Mouse (Mus musculus) kidney, adult 11 months (tissue): Measurements from ENCODE around the gene Syne1.

Source experiments
- DNase-seq: peaks from one replicate; pipeline ENCODE4 v3.0.0; 2022

Gene Syne1

DNA sequence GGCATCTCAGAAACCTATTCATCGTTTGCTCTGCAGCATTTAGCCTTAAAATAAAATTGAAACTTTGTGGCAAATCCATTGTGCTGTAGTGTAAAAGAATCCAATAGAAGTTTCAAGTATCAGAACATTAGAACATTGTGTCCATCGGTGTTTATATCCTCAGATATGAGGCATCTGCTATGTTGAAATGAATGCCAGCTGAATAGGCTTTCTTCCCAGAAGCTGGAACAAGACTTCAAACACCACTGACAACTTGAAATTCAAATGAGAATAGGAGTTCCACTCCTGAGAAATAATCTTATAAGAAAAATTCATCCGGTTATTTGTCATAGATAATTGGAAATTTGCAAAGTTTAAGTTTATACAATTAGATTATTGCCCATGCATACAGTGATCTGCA lies 135.6 kb downstream of the Syne1 start:
- no peak for DNase-seq

DNA sequence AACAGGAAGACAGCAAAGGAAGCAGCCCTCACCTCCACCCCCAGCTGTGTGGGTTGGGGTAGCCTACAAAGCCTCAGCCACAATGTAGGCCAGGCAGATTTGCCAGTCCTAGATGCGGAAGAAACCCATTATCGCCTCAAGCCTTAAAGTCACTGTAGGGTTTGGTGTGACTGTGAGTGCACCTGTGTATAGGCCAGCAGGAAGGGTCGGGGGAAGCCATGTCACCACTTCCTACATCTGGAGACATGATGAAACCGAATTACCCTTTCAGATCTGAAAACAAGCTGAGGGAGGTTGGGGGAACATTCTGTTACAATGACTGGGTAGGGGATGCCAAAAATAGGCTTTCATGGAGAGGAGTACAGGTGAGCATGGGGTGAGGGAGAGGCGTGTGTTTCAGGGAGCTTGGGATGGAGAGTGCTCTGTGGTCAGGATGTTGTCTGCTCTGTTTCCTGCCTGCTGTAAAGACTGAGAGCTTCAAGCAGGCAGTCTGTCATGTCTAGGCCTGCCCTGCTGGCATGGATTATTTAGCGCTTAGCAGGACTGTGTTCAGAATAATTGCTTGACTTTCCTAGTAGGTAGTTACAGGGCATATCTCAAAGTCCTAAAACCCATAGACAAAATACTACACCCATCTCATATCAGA lies 167.0 kb downstream of the Syne1 start:
- no peak for DNase-seq

DNA sequence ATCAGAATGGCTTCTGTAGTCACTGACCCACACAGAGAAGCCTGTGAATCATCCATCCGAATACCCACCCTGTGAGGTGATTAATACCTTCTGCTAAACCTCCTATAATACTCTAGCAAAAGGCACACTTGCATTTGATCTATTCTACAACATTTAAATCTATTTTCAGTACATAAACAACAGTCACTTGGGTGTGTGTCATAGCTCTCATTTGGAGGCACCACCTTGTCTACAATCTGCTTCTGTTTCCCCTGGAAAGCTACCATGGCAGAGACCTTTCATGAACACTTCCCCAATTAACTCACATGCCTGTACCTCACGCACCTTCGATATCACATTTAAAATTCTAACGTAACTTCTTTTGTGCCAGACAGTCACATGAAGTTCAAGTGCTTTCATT lies 169.7 kb downstream of the Syne1 start:
- no peak for DNase-seq

GRCm38 (mm10) chr10:5378969-5379368 lies 172.3 kb downstream of the Syne1 start:
- DNase-seq, result no peak

DNA sequence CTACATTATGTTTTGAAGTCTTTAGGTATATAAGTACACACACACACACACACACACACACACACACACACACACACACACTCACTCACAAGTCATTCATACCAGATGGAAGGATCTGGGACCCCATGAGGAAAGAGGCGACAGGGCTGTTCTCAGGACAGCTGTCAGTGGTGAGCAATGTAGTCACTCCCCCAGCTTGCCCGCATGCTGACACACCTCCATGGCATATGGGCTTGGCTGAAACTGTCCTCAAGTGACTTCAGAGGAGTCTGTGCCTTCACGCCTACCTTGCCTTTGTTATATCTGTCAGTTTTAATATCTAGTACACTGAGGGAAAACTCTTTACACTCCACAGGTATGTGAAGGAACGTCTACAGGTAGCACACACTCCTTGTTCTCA lies 181.7 kb downstream of the Syne1 start:
- no peak for DNase-seq

GRCm38 (mm10) chr10:5368266-5368665 lies 183.0 kb downstream of the Syne1 start:
- DNase-seq, result no peak

- no peak for DNase-seq
Observed at GRCm38 (mm10) chr10:5367465-5368011, 183.7 kb downstream of the Syne1 start.

GRCm38 (mm10) chr10:5360560-5360959 lies 190.7 kb downstream of the Syne1 start:
- no peak for DNase-seq

GRCm38 (mm10) chr10:5356614-5357013 lies 194.7 kb downstream of the Syne1 start:
- DNase-seq, result no peak

DNA sequence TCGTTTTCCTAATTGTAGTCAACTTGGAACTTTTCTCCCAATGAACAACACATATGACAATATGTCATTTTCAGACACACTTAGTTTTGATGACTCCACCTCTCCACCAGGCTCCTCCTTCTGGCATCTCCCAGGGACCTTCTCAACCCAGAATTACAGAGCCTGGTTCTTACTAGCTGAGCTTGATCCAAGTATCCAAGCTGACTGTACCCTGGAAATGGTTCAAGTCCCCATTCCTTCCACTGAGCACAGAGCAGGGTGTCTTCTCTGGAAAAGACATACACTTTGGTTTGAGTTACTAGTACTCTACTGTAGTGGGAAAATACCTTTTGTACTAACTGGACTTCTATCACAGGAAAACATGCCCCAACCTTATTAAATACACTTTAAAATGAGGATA lies 197.9 kb downstream of the Syne1 start:
- DNase-seq, result no peak

GRCm38 (mm10) chr10:5346911-5347310 lies 204.4 kb downstream of the Syne1 start:
- no peak for DNase-seq

- no peak for DNase-seq
Observed at GRCm38 (mm10) chr10:5343211-5343610, 208.1 kb downstream of the Syne1 start.

GRCm38 (mm10) chr10:5336394-5336793 lies 214.9 kb downstream of the Syne1 start:
- DNase-seq, result no peak

GRCm38 (mm10) chr10:5332801-5333200 lies 218.5 kb downstream of the Syne1 start:
- DNase-seq, result no peak

- DNase-seq, result no peak
Observed at GRCm38 (mm10) chr10:5326716-5327115, 224.6 kb downstream of the Syne1 start.

- DNase-seq, result no peak
Observed at GRCm38 (mm10) chr10:5323741-5324395, 227.4 kb downstream of the Syne1 start.

DNA sequence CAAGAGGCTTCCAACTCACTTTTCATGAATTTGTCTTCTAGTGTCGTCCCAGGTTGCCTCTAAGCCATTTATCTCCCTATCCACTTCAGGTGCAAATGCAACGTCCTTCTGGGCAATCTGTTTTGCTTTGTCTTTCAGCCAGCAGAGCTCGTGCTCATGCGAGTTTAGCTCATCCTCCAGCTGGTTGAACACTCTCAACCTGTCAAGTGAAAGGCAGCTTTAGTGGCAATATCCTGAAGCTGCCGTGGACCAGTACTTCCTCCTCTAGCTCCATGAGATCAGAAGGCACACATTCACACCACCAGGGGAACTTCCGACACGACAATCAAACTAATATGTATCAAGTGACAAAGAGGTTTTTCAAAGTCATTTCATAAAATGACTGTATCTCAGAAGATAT lies 228.7 kb downstream of the Syne1 start:
- DNase-seq, result no peak

DNA sequence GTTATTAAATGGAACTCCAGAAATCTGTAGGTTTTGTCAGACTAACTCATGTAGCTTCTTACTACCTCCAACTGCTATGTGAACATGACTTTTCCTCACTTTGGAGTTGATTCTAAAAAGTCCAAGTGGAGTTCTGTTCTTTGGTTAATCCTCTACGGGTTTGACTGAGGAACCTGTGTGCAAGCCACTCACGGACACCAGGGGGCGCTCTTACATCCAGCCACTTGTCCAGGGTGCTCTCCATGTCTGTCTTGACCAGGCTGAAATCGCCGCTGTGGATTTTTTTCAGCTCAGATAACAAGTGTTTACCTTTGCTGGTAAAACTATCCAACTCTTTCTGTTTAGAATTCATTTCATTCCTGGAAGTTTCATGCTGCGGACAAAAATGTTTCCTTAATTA lies 233.7 kb downstream of the Syne1 start:
- DNase-seq, result peak; percentile 42

DNA sequence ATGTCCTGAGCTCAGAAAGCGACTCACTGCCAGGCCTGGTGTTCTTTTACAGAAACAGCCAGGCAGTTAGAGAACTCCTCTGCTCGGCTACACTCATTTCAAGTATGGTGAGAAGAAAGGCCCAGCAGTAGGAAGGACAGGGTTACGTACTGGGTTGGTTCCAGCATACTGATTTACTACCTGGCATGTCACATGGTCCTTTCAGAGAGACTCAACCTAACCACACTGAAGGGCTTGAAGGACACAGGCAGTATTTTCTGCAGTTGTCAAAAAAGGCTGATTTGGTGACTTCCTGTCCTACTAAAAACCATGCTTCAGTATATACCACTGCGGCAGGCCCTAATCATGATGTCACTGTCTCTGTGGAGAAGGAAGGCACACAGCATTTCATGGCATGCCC lies 238.8 kb downstream of the Syne1 start:
- no peak for DNase-seq

- DNase-seq, result no peak
Observed at GRCm38 (mm10) chr10:5309961-5310713, 241.1 kb downstream of the Syne1 start.

GRCm38 (mm10) chr10:5309398-5309797 lies 241.9 kb downstream of the Syne1 start:
- DNase-seq, result no peak

DNA sequence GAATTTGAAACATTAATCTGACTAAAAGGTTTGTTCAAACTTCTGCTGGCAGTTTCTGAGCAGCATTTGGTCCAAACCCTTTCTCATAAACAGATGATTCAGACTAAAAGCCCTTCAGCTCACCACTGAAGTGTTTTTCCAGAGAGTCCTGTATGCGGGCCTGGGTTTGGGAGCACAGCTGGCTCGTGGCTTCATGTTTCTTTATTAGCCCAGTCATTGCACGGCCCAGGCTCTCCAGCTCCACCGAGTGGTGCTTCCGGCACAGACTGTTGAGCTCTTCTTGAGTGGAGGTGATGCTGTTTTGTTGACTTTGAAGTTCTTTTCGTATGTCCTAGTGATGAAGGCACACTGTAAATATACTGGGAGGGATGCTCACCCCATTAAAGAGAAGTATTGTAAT lies 245.7 kb downstream of the Syne1 start:
- DNase-seq, result no peak

GRCm38 (mm10) chr10:5295291-5295891 lies 255.9 kb downstream of the Syne1 start:
- no peak for DNase-seq

DNA sequence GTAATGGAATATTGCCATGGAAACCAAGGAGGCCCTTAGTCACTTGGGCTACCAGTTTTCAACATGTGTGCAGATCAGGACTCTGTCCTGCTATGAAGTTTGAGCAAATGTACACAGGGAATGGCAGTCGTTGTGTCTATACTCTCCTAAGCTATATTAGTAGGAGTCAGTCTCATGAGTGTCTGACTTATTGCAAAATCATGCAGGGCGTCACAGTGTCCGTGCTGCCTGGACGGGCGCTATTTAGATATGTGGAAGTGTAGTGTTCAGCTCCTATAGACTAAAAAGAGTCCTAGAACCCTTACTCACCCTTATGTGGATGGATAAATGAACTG lies 261.7 kb downstream of the Syne1 start:
- DNase-seq, result no peak
